In genomic region chr7:127195544-127196295, GRCm38 (mm10) we compare ENCODE assay signal across 8 mouse cellular contexts. TPM values are rescaled to one million over a fixed set of nuclear protein-coding genes. Genes with fewer than 3 reads are reported as not detected.
DNase-seq lines count a peak whose midpoint lies in the region; ATAC-seq and TF ChIP-seq lines count a peak whose summit lies in the region.

Gene Cd2bp2, minus strand, starts transcription at chr7:127196050.

- no peaks in the 10 kb centered on the region for H3K9me3 ChIP-seq in heart, embryonic 12.5 days (replicated peaks)
- H3K9me3 ChIP-seq in kidney, postnatal 0 days (replicated peaks; ENCODE audit: low read length), result no peaks in the 10 kb centered on the region
- no peaks in the 10 kb centered on the region for H3K9me3 ChIP-seq in liver, embryonic 11.5 days (ENCODE audit: control insufficient read depth, low read length)
- H3K9me3 ChIP-seq in stomach, embryonic 14.5 days (ENCODE audit: control insufficient read depth, low read depth, low read length), result no peaks in the 10 kb centered on the region

- peak within 1 kb of the TSS; percentile 85 for H3K4me2 ChIP-seq in heart, embryonic 12.5 days
- peak within 1 kb of the TSS; percentile 73 for H3K4me2 ChIP-seq in kidney, postnatal 0 days (ENCODE audit: low read length)
- H3K4me2 ChIP-seq in liver, embryonic 11.5 days, result peak within 1 kb of the TSS; percentile 97
- peak within 1 kb of the TSS; percentile 51 for H3K4me2 ChIP-seq in stomach, embryonic 14.5 days (replicated peaks; ENCODE audit: low read depth, low read length)

- H3K4me3 ChIP-seq in heart, embryonic 12.5 days, result peak within 1 kb of the TSS; percentile 86
- H3K4me3 ChIP-seq in kidney, postnatal 0 days (replicated peaks; ENCODE audit: low read depth, low read length), result peak within 1 kb of the TSS; percentile 53
- peak within 1 kb of the TSS; percentile 87 for H3K4me3 ChIP-seq in liver, embryonic 11.5 days (ENCODE audit: low read depth, low read length)
- peak within 1 kb of the TSS; percentile 58 for H3K4me3 ChIP-seq in stomach, embryonic 14.5 days (ENCODE audit: low read depth, low read length)

- H3K36me3 ChIP-seq in heart, embryonic 12.5 days, result peaks cover 79% of the 10 kb centered on the region
- H3K36me3 ChIP-seq in kidney, postnatal 0 days (ENCODE audit: insufficient read depth, low read length), result peaks cover 53% of the 10 kb centered on the region
- peaks cover 60% of the 10 kb centered on the region for H3K36me3 ChIP-seq in liver, embryonic 11.5 days (ENCODE audit: control insufficient read depth, insufficient read depth, low read length)
- H3K36me3 ChIP-seq in stomach, embryonic 14.5 days (ENCODE audit: control insufficient read depth, insufficient read depth, low read length), result peaks cover 67% of the 10 kb centered on the region

- DNase-seq in CD4-positive helper T cell, adult 2 months (ENCODE audit: low read depth, low spot score), result peak; percentile 98
- peak; percentile 97 for DNase-seq in brain, embryonic 18.5 days (ENCODE audit: low read depth, low spot score)
- DNase-seq in kidney, postnatal 0 days (ENCODE audit: low spot score), result peak; percentile 99
- peak; percentile 91 for DNase-seq in liver, embryonic 11.5 days (ENCODE audit: low spot score)
- DNase-seq in naive thymus-derived CD4-positive, alpha-beta T cell, adult 2 months (ENCODE audit: low read depth), result peak; percentile 95

- ATAC-seq in erythroid progenitor cell, adult 5-6 weeks (replicated peaks; ENCODE audit: low FRiP score, poor library complexity, severe bottlenecking), result peak; percentile 92
- peak; percentile 93 for ATAC-seq in heart, embryonic 12.5 days (ENCODE audit: insufficient number of reproducible peaks, low FRiP score)
- ATAC-seq in kidney, postnatal 0 days (replicated peaks; ENCODE audit: low FRiP score, low read depth), result peak; percentile 94
- ATAC-seq in liver, embryonic 11.5 days (replicated peaks; ENCODE audit: low FRiP score), result peak; percentile 95
- peak; percentile 96 for ATAC-seq in stomach, embryonic 14.5 days (ENCODE audit: insufficient number of reproducible peaks, insufficient read depth, low FRiP score, low read depth)

- peak within 1 kb of the TSS; percentile 90 for H3K27ac ChIP-seq in heart, embryonic 12.5 days (ENCODE audit: poor library complexity, severe bottlenecking)
- H3K27ac ChIP-seq in kidney, postnatal 0 days, result peak within 1 kb of the TSS; percentile 90
- peak within 1 kb of the TSS; percentile 88 for H3K27ac ChIP-seq in liver, embryonic 11.5 days (ENCODE audit: low read depth, low read length)
- H3K27ac ChIP-seq in stomach, embryonic 14.5 days (ENCODE audit: low read length), result peak within 1 kb of the TSS; percentile 87

- H3K27me3 ChIP-seq in heart, embryonic 12.5 days (replicated peaks), result no peaks in the 10 kb centered on the region
- H3K27me3 ChIP-seq in kidney, postnatal 0 days (ENCODE audit: insufficient read depth, low read length), result no peaks in the 10 kb centered on the region
- H3K27me3 ChIP-seq in liver, embryonic 11.5 days (replicated peaks; ENCODE audit: control insufficient read depth, insufficient read depth, low read length), result no peaks in the 10 kb centered on the region
- no peaks in the 10 kb centered on the region for H3K27me3 ChIP-seq in stomach, embryonic 14.5 days (ENCODE audit: control insufficient read depth, insufficient read depth, low read length)

- WGBS in heart, embryonic 12.5 days, result under 1% methylated on average over 51 of the region's 51 CpGs
- WGBS in kidney, postnatal 0 days, result under 1% methylated on average over 51 of the region's 51 CpGs
- under 1% methylated on average over 51 of the region's 51 CpGs for WGBS in liver, embryonic 11.5 days
- WGBS in stomach, embryonic 14.5 days, result under 1% methylated on average over 51 of the region's 51 CpGs

- peak; percentile 65 for TF ChIP-seq CTCF in kidney, postnatal 0 days (IDR thresholded peaks at IDR 0.05; ENCODE audit: low read depth)

- peaks cover 20% of the 10 kb centered on the region for H3K4me1 ChIP-seq in heart, embryonic 12.5 days (replicated peaks)
- peaks cover 20% of the 10 kb centered on the region for H3K4me1 ChIP-seq in kidney, postnatal 0 days (replicated peaks; ENCODE audit: insufficient read depth, low read length)
- H3K4me1 ChIP-seq in liver, embryonic 11.5 days (replicated peaks; ENCODE audit: control insufficient read depth, insufficient read depth, low read length), result peaks cover 19% of the 10 kb centered on the region
- H3K4me1 ChIP-seq in stomach, embryonic 14.5 days (ENCODE audit: control insufficient read depth, insufficient read depth, low read length), result peaks cover 18% of the 10 kb centered on the region

- H3K9ac ChIP-seq in heart, embryonic 12.5 days, result peak within 1 kb of the TSS; percentile 85
- H3K9ac ChIP-seq in kidney, postnatal 0 days (ENCODE audit: low read depth, low read length), result peak within 1 kb of the TSS; percentile 67
- peak within 1 kb of the TSS; percentile 86 for H3K9ac ChIP-seq in liver, embryonic 11.5 days (ENCODE audit: low read depth, low read length)
- H3K9ac ChIP-seq in stomach, embryonic 14.5 days (replicated peaks; ENCODE audit: low read depth, low read length), result peak within 1 kb of the TSS; percentile 54

RNA-seq across cellular contexts. Expression of gene Cd2bp2, which starts in this region (rescaled TPM):
- 18.7 and 25.2 TPM in 2 replicates for total RNA-seq in erythroid progenitor cell, adult 5-6 weeks (2015; ENCODE audit: low replicate concordance)
- 43.6 and 63.3 TPM in 2 replicates for total RNA-seq in erythroid progenitor cell, adult 5-6 weeks (2017; ENCODE audit: low replicate concordance)
- polyA plus RNA-seq in heart, embryonic 12.5 days (2016; fragmentation: Nextera tagmentation; extraction: Ambion mirVana), result 50.5 and 51.5 TPM in 2 replicates
- polyA plus RNA-seq in kidney, postnatal 0 days (2015; fragmentation: Nextera tagmentation; extraction: Ambion mirVana), result 42.8 and 47.7 TPM in 2 replicates
- 50.3 and 59.5 TPM in 2 replicates for polyA plus RNA-seq in liver, embryonic 11.5 days (2014; fragmentation: Nextera tagmentation; extraction: Ambion mirVana)
- polyA plus RNA-seq in stomach, embryonic 14.5 days (2014; fragmentation: Nextera tagmentation; extraction: Ambion mirVana), result 44.6 and 49.5 TPM in 2 replicates

Comparison
In these comparisons a context has a peak if more than half of its experiments do, and no peak if none do; other contexts are left out.
1. Peak in every context shown above with its lines: DNase-seq, ATAC-seq, H3K4me3 ChIP-seq and H3K27ac ChIP-seq.